Mouse (Mus musculus): ENCODE data around the gene Olfr1431.
"Not testable (repeated sequence)": the region's sequence is repeated elsewhere in the genome, so short reads cannot be mapped to it uniquely, and the experiment has no call there.

Olfr1431 gene

DNA sequence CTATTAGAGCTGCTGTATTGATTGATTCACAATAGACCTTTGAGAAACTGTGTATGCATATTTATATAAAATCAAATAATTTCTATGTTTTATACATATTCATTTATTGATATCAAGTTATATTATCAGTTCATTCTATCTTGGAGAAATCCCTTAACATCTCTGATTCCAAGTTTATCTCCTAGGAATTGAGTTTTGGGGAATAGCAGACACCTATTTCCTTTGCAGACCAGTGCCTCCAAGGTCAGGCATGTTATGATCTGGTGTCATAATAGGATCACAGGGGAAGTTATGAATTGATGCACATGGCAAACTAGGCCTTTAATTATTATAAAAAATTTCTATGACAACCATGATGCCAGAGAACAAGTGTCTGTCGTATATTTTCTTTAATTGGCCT, at the start of gene Olfr1431:
Olfr1431 (plus strand) TSS at position 301 of the 400 bp plus-strand sequence.
- no peak for DNase-seq (ENCODE audit: low spot score)

DNA sequence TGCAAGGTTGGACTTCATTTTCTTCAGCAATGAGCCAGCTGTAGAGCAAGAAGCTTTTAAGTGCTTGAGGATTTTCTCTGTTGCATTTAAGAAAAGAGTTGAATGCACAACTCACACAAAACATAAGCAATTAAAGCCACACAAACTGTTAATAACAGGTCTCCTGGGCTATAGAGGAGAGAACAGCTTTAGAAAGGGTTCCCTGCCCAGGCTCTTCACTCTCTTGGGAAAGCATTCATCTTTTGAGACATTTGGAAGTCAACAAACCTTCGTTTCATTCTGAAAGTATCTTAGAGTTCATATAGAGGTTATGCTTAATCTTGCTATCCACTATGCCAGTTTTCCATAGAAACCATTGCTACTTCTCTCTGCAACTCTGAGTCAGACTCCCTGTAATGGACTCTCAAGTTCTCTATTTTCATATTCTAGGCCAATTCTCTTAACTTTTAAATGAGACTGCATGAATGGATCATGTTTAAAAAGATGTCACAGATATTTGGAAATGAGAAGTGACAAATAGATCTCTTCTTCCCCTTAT, 30.3 kb upstream of the Olfr1431 start, which contains the start of gene Olfr1555-ps1:
Olfr1555-ps1 (minus strand) TSS at position 51 of the 538 bp plus-strand sequence.
- not testable (repeated sequence) for DNase-seq (ENCODE audit: low spot score)

DNA sequence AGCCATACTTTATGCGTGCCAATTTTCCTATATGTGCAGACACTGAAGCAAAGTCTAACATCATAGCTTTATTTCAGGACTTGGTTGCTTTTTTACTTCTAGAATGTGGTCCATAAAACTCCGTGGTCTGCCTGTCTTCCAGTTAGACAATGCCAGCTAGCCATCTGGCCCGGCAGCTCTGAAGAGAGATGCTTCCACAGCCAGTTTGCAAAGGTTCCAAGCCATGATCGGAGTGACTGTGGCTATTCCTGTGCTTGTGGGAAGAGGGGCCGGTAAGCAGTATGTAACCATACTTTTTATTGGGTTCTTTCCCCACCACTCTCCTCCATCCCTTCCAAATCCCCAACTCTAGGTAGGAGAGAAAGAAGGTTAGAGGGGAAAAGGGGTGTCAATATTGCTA, 25.0 kb upstream of the Olfr1431 start:
- DNase-seq (ENCODE audit: low spot score): not testable (repeated sequence)

DNA sequence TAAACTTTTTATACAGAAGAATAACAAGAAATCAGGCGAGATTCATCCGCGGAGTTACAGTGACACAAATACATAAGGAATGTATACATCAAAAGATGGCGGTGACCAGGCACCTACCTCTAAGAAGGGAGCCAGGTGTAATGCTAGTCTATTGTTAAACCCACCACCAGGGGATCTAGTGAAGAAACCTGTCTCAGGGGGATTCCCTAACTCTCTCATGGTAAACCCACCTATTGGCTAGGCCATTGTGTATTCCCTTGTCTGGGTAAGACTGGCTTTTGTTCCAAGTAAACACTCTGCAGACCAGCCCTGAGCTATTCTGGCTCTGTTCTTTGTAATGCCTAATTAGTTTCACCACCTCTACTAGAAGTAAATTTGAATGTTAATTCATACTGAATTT, 1.4 kb upstream of the Olfr1431 start:
- DNase-seq (ENCODE audit: low spot score): not testable (repeated sequence)

DNA sequence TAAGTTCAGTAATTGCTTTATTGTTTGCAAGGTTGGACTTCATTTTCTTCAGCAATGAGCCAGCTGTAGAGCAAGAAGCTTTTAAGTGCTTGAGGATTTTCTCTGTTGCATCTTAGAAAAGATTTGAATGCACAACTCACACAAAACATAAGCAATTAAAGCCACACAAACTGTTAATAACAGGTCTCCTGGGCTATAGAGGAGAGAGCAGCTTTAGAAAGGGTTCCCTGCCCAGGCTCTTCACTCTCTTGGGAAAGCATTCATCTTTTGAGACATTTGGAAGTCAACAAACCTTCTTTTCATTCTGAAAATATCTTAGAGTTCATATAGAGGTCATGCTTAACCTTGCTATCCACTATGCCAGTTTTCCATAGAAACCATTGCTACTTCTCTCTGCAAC, 32.1 kb downstream of the Olfr1431 start, which contains the start of gene Olfr1432:
Olfr1432 (minus strand) TSS at position 101 of the 400 bp plus-strand sequence.
- not testable (repeated sequence) for DNase-seq (ENCODE audit: low spot score)

DNA sequence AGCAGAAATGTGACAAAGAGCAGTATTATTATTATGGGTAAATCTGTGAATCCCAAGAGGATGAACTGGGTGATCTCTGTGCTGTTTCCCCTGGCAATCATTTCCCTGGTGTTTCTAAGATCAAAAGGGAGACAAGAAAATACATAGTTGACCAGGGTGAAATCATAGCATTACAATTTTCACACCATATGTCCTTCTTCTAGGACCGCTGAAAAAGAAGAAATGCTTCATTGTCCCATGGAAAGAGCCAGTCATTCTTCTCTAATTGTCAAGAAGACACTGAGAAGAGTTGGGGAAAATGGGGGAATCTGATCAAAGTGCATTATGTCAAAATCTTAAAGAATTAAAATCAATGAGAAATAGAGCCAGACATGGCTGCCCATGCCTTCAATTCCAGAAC, 41.1 kb downstream of the Olfr1431 start, which contains the start of gene Olfr262:
Olfr262 (minus strand) TSS at position 101 of the 400 bp plus-strand sequence.
- no peak for DNase-seq (ENCODE audit: low spot score)

DNA sequence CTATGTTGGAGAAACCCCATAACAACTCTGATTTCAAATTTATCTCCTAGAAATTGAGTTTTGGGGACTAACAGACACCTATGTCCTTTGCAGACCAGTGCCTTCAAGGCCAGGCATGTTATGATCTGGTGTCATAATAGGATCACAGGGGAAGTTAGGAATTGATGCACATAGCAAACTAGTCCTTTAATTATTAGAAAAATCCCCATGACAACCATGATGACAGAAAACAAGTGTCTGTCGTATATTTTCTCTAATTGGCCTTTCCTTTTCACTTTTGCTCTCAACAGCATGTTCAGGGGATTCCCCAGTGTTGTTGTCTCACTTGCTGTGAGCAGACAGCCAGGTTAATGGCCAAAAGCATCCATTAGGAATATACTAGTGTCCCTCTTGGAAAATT, 60.3 kb downstream of the Olfr1431 start, which contains the start of gene Olfr235:
Olfr235 (plus strand) TSS at position 301 of the 400 bp plus-strand sequence.
- DNase-seq (ENCODE audit: low spot score): no peak
